In the genomic region with DNA sequence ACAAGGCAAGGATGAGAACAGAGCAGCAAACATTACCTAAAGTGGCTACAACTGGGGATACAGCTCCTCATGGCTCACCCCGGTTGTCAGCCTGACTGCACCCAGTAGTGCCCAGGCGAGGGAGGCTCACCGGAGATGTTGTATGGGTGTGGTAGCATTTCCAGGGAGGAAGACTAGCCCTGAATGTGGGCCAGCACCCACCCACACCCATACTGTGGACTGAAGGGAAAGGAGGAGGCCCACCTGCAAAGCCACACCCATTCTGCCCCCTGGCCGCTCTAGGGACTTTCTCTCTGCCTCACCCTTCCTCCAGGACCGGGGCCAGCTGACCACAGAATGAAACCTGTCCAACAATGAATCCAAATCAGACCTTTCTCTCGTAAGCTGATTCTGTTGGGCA, we compare ENCODE assay signal across 18 mouse cellular contexts.
DNase-seq lines count a peak whose midpoint lies in the region; ATAC-seq and TF ChIP-seq lines count a peak whose summit lies in the region.
"Had no signal": no experiment of that assay in that cellular context is flagged by ENCODE, and none has a peak within 500 bp of the region (broad histone marks: within the 10 kb centered on the region; RNA-seq: fewer than 3 reads in every experiment).

No protein-coding gene starts in this region.

- 46% methylated on average over 6 of the region's 6 CpGs for WGBS in intestine, embryonic 16.5 days
- 40% methylated on average over 6 of the region's 6 CpGs for whole genome bisulfite sequencing in intestine, postnatal 0 days
- WGBS in stomach, embryonic 15.5 days = 61% methylated on average over 6 of the region's 6 CpGs
- WGBS in kidney, embryonic 14.5 days = 78% methylated on average over 6 of the region's 6 CpGs

- H3K27me3 ChIP-seq in intestine, embryonic 16.5 days (replicated peaks; ENCODE audit: control insufficient read depth, insufficient read depth, low read length) = no peaks in the 10 kb centered on the region
- no peaks in the 10 kb centered on the region for H3K27me3 ChIP-seq in intestine, postnatal 0 days (replicated peaks; ENCODE audit: control insufficient read depth, insufficient read depth, low read length)
- H3K27me3 ChIP-seq in stomach, embryonic 15.5 days (replicated peaks) = no peaks in the 10 kb centered on the region
- H3K27me3 ChIP-seq in kidney, embryonic 14.5 days (ENCODE audit: control insufficient read depth, insufficient read depth, low read length) = no peaks in the 10 kb centered on the region
- H3K27me3 ChIP-seq: CH12.LX; liver, embryonic 13.5 days; lung, embryonic 15.5 days had no signal

- peak; percentile 39; the same call in 1 of the 2 replicates for ATAC-seq in intestine, embryonic 16.5 days
- ATAC-seq in intestine, postnatal 0 days = no peak
- ATAC-seq in stomach, embryonic 15.5 days (ENCODE audit: insufficient read depth, low FRiP score, low read depth) = no peak
- no peak for ATAC-seq in kidney, embryonic 14.5 days (ENCODE audit: low FRiP score, low TSS enrichment)
- ATAC-seq: forebrain, embryonic 16.5 days had no signal

- peaks cover 42% of the 10 kb centered on the region for H3K4me1 ChIP-seq in intestine, embryonic 16.5 days (ENCODE audit: control insufficient read depth, insufficient read depth, low read length)
- no peaks in the 10 kb centered on the region for H3K4me1 ChIP-seq in intestine, postnatal 0 days (replicated peaks; ENCODE audit: control insufficient read depth, insufficient read depth, low read length)
- peaks cover 43% of the 10 kb centered on the region for H3K4me1 ChIP-seq in embryonic fibroblast, embryonic 13.5 days (ENCODE audit: control insufficient read depth, insufficient read depth, low read length)
- peaks cover 60% of the 10 kb centered on the region for H3K4me1 ChIP-seq in stomach, embryonic 15.5 days
- H3K4me1 ChIP-seq in kidney, embryonic 14.5 days (ENCODE audit: control insufficient read depth, insufficient read depth, low read length) = peaks cover 52% of the 10 kb centered on the region

- peak overlapping the region; percentile 30; the same call in 1 of the 2 replicates for H3K4me2 ChIP-seq in intestine, embryonic 16.5 days (ENCODE audit: low read depth, low read length)
- no peak overlapping the region; the same call in 1 of the 2 replicates for H3K4me2 ChIP-seq in intestine, postnatal 0 days (replicated peaks; ENCODE audit: low read depth)
- no peak overlapping the region for H3K4me2 ChIP-seq in stomach, embryonic 15.5 days
- H3K4me2 ChIP-seq in kidney, embryonic 14.5 days (replicated peaks; ENCODE audit: low read depth, low read length) = no peak overlapping the region
- H3K4me2 ChIP-seq: liver, embryonic 13.5 days; lung, embryonic 15.5 days had no signal

- no peaks in the 10 kb centered on the region for H3K36me3 ChIP-seq in intestine, embryonic 16.5 days (ENCODE audit: control insufficient read depth, insufficient read depth, low read length)
- H3K36me3 ChIP-seq in intestine, postnatal 0 days (ENCODE audit: control insufficient read depth, insufficient read depth) = no peaks in the 10 kb centered on the region
- no peaks in the 10 kb centered on the region for H3K36me3 ChIP-seq in stomach, embryonic 15.5 days
- no peaks in the 10 kb centered on the region for H3K36me3 ChIP-seq in kidney, embryonic 14.5 days (ENCODE audit: control insufficient read depth, insufficient read depth, low read length)
- H3K36me3 ChIP-seq: hindbrain, embryonic 10.5 days; liver, embryonic 13.5 days; lung, embryonic 15.5 days had no signal

- TF ChIP-seq CTCF in intestine, postnatal 0 days (IDR thresholded peaks at IDR 0.05; ENCODE audit: low read depth) = no peak
- no peak for TF ChIP-seq CTCF in embryonic fibroblast, embryonic 13.5 days (IDR thresholded peaks at IDR 0.05; ENCODE audit: borderline replicate concordance, insufficient read depth, low read length)

- no peaks in the 10 kb centered on the region for H3K9me3 ChIP-seq in intestine, embryonic 16.5 days (ENCODE audit: control insufficient read depth, low read length)
- no peaks in the 10 kb centered on the region for H3K9me3 ChIP-seq in intestine, postnatal 0 days (ENCODE audit: control insufficient read depth)
- H3K9me3 ChIP-seq in stomach, embryonic 15.5 days = no peaks in the 10 kb centered on the region
- H3K9me3 ChIP-seq in kidney, embryonic 14.5 days (ENCODE audit: control insufficient read depth, low read length) = no peaks in the 10 kb centered on the region
- H3K9me3 ChIP-seq: hindbrain, embryonic 10.5 days; liver, embryonic 13.5 days; lung, embryonic 15.5 days had no signal

- no peak overlapping the region for H3K4me3 ChIP-seq in intestine, embryonic 16.5 days (ENCODE audit: low read length)
- H3K4me3 ChIP-seq in intestine, postnatal 0 days (ENCODE audit: low read depth, low read length) = no peak overlapping the region
- no peak overlapping the region for H3K4me3 ChIP-seq in embryonic fibroblast, embryonic 13.5 days (ENCODE audit: insufficient read depth, low read length)
- no peak overlapping the region for H3K4me3 ChIP-seq in stomach, embryonic 15.5 days (replicated peaks)
- H3K4me3 ChIP-seq in kidney, embryonic 14.5 days (ENCODE audit: low read length) = no peak overlapping the region
- H3K4me3 ChIP-seq: hindbrain, embryonic 10.5 days; liver, embryonic 13.5 days; lung, embryonic 15.5 days had no signal

- peak; percentile 39 for DNase-seq in gastrocnemius, postnatal 25 days
- DNase-seq in gastrocnemius, postnatal 10 days = no peak
- no peak for DNase-seq in embryo, embryonic 11 days
- DNase-seq: cerebellum, adult 8-10 months; kidney, adult 8-10 months; left cerebral cortex, postnatal 4 days; liver, embryonic 13.5 days; midbrain, embryonic 14.5 days; right cerebral cortex, postnatal 14 days had no signal

- H3K27ac ChIP-seq in intestine, embryonic 16.5 days (ENCODE audit: low read length) = 0 out of 2 replicates have a peak overlapping the region, but pooled peaks have one; percentile 6
- H3K27ac ChIP-seq in intestine, postnatal 0 days (ENCODE audit: low read depth, low read length) = no peak overlapping the region
- H3K27ac ChIP-seq in embryonic fibroblast, embryonic 13.5 days (ENCODE audit: insufficient read depth, low read length) = peak overlapping the region; percentile 92; the same call in 1 of the 2 replicates
- peak overlapping the region; percentile 40 for H3K27ac ChIP-seq in stomach, embryonic 15.5 days
- no peak overlapping the region for H3K27ac ChIP-seq in kidney, embryonic 14.5 days (ENCODE audit: low read depth, low read length)
- H3K27ac ChIP-seq: hindbrain, embryonic 10.5 days; liver, embryonic 13.5 days; lung, embryonic 15.5 days had no signal

- TF ChIP-seq POLR2A in embryonic fibroblast, embryonic 13.5 days (IDR thresholded peaks at IDR 0.05; ENCODE audit: low read depth, low read length) = no peak

- no peak overlapping the region for H3K9ac ChIP-seq in intestine, embryonic 16.5 days (ENCODE audit: low read depth, low read length)
- no peak overlapping the region for H3K9ac ChIP-seq in intestine, postnatal 0 days (ENCODE audit: low read depth, low read length)
- no peak overlapping the region for H3K9ac ChIP-seq in stomach, embryonic 15.5 days
- no peak overlapping the region for H3K9ac ChIP-seq in kidney, embryonic 14.5 days (ENCODE audit: low read depth, low read length)
- H3K9ac ChIP-seq: liver, embryonic 13.5 days; lung, embryonic 15.5 days had no signal

Comparison
In these comparisons a context has a peak if more than half of its experiments do, and no peak if none do; other contexts are left out.
1. H3K27ac ChIP-seq: peak in intestine, embryonic 16.5 days (single experiment), embryonic fibroblast, embryonic 13.5 days (single experiment) and stomach, embryonic 15.5 days (single experiment); none in intestine, postnatal 0 days (single experiment) and kidney, embryonic 14.5 days (single experiment).